Mouse (Mus musculus) cerebellum, adult 11 months (tissue): Measurements from ENCODE around the gene Prss57.

Source experiments
- DNase-seq: peaks from one replicate; pipeline ENCODE4 v3.0.0; 2022

Gene Prss57

DNA sequence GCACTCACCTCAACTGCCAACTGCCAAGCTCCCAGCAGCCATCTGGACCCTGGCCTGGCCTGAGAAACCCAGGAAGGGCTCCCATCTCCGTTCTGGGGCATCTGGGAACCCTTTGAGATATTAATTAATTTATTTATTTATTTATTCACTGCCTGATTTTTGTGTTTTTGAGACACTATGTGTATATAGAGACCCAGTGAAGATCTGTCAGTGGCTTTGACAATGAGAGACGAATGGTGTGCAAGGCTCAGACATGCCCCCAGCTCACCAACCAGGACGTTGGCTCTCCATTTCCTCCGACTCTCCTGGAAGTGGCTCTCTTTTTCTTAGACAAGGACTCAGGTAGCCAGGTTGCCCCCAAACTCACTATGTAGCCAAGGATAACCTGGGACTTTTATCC is at the start of gene Prss57:
Gene Prss57 (minus strand): TSS at position 101 of the 400 bp plus-strand sequence.
- no peak for DNase-seq

DNA sequence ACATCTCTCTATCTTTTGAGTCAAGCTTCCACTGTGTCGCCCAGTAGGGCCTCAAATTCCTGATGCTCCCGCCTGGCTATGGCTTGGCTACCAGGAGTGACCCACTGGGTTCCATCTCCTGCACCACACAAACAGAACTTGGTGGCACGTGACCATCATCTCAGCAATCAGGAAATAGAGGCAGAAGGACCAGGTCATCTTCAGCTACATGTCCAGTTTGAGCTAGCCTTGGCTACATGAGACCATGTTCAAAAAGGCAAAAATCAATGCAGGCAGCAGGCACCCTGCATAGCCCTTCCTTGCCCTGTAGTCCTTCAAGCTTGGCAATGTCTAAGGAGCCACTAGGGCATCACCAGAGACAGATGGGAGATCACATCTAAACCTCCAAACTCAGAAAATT is 49.3 kb upstream of the Prss57 start:
- DNase-seq: no peak

DNA sequence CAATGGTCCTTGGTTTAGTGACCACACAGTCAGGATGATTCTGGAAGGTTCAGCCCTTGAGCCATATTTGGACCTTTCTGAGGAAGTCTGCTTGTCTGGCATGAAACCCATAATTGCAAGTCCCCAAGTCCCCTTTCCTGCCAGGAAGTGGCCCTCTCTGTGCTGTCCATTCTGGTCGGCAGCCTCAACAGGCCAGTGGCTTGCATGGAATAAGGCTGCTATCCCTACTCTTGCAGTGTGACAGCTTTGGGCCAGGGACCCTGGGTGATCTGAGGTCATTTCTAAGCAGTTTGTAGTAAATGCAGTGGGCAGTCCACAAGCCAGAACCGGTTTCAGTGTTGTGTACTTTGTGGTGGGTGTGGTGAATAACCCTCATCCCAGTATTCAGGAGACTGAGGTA is 47.4 kb upstream of the Prss57 start:
- DNase-seq: no peak

DNA sequence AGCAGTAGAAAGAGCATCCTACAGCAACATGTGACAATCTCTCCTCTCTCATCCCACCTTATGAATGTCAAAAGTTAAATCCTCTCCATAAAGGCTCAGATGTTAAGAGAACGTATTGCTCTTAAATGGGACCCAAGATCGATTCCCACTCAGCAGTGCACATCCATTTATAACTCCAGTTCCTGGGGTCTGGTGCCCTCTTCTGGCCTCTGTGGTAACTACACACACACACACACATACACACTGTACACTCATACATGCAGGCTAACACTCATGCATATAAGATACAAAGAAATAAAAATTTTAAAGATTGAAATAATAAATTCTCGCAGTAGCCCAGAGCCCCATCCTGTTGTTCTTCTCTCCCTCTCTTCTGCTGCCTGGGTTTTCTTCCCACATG is 46.2 kb upstream of the Prss57 start:
- DNase-seq: no peak

DNA sequence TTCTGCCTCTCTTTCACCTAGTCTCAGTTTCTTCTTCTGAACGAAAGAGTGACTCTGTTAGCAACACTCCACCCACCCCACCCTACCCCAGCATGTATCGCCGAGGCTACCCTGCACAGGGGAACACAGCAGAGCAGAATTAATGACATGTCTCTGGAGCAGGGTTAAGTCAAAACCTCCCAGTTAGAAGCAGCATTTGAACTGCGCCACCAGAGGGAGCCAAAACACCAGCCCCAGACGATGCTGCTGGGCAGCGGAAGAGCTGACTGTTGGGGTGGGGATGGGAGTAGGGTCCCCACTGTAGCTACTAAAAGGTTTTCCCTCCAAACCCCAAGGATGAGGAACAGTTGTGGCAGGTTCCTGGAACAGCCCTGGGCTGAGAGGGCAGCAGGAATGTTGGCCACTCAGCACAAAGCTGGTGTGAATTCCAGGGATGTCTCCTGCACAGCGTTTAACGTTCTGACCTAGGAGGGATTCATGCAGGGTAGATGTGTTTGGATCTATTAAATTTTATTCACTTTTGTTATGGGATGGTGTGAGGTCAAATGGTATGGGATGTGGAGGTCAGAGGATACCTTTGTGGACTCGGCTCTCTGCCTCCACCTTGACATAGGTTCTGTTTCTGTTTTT is 44.1 kb upstream of the Prss57 start:
- DNase-seq: peak; percentile 72

DNA sequence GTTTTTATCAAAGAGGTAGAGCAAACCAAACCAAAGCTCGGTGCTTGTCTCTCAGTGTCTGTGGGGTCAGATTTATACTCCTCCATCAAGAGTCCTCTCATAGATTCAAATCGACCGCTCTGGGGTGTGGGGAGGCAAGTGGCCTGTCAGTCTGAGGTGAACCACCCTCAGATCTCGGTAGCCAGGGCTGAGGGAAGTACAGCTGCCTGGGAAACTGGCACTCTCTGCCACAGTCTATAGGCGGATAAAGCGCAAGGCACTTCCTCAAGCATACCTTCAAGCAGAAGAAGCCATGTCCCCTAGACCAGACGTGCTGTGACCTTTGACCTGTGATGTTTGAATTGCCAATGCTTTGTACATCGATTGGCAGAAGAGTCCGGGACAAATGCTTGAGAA is 42.0 kb upstream of the Prss57 start:
- DNase-seq: no peak

DNA sequence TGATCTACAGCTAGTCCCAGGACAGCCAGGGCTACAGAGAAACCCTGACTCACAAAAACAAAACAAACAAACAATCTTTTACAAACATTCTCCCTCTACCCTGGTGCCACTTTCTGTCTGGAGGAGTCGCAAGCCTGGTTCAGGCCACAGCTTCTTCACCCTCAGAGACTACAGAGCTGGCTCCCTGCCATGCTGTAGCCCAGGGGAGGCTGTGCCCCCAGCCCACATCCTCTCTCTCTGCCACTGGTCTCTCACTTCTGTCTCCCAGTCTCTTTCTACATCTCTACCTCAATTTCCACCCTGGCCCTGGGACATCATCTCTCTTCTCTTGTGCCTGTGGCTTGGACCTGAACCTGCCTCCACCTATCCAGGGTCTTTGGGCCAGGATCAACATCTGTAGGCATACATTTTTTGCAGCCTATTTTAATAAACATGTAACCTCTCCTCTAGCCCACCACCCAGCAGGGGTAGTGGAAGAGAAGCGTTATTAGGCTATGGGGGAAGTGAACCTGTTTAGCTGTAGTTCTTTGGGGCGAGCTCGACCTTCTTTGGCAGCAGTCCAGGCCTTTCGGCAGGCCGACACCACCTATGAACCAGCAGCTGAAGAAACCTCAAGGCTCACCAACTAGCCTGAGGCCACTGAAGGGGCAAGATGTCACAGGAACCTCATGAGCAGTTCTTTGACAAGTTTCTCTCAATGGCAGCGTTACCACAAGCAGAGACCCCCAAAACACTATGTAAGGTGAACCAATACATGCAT is 41.4 kb upstream of the Prss57 start:
- DNase-seq: no peak

DNA sequence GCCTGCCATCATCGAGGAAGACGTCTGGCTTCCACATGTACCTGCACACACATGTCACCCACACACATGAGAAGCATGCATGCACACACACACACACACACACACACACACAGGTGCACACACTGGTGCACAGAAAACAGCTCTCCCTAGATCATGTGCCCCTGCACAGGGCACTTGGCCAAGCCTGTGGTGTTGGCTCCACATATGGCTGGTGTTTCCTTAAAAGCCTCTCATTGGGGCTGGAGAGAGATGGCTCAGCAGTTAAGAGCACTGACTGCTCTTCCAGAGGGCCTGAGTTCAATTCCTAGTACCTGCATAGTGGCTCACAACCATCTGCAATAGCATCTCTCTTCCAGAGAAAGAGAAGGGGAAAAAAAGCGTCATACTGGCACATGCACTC is 40.8 kb upstream of the Prss57 start:
- no peak for DNase-seq

DNA sequence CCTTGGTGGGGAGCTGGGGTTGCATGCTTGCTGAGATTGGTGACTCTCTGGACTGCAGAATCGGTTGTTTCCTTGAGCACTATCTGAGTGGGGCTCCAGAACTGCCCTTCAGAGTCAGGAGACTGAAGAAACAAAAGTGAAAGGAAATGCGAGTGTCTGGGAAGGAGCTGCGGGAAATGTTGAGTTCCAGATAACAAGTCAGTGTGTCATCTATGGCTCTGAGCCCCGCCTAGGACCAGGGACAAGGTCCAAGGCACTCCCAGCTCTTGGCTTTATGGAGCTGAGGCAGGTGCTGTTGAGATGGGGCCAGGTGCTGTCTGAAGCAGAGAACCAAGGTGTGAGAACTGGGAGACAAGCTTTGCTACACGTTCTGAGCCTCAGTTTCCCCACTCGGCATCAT is 33.7 kb upstream of the Prss57 start:
- no peak for DNase-seq

DNA sequence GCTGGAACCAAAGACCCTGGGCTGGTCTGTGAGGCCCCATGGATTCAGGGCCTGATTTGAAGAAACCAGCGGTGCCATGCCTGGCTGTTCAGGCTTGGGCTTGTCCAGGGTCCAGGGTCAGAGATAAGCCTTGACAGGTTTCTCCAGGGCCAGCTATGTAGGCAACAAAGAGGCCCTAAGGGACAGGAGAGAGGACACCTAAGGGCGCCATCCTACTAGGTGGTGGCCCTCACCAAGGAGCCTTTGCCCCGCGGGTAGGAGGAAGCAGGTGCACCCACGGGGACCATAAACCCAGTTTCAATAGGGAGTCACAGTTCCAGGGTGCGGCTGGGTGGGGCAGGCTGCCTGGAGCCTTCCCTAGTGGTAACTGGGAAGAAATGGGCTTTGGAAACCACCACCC is 32.2 kb upstream of the Prss57 start:
- no peak for DNase-seq

DNA sequence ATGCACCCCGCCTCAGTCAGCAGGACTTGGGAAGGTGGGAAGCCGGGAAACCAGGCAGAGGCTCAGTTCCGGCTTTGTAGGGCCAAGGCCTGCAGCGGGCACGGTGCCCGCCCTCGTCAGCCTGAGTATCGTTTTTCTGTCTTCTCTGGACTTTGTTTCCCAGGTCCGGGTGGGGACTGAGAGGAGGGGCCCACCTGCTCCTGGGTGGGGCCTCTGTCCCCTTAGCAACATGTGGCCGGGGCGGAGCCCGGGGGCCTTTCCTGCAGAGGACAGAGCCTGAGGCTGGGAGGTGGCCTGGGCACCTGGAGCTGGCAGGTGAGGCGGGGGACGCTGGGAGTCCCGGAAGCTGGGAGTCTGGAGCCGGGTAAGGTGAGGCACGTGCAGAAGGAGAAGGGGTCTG is 31.6 kb upstream of the Prss57 start:
- DNase-seq: no peak

DNA sequence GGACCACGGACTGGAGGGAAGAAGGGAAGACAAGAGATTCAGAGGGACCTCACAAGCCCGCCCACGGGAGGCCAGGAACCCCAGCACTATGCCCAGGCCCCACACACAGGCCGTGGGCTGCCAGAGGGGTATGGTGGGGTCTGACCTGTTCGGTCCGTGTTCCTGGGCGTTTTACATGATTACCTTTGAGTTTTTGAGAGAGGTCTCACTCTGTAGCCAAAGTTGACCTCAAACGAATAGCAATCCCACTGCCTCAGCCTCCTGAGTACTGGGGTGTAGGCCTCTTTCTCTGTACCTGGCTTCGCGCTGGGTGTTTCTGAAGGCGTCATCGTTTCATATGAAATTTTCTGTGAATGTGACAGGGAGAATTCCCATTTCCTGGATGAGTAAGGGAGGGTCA is 31.0 kb upstream of the Prss57 start:
- DNase-seq: no peak

DNA sequence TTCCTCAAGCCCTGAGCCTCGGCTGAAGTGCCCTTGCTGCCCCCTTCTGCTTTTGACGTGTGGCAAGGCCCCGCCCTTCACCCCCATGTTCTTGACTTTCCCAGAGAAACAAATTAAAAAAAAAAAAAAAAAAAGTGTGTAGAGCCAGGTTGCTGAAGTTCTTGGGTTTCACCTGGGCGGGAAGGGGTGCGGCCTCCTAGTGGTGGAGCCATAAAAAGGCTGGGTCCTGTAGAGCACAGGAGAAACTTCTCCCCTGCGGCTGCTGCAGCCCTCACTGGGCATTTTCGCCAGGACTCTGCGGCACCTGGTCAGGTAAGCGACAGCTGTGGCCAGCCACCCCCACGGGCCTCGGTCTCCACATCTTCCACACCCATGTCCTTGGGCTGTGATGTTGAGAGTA is 30.0 kb upstream of the Prss57 start, which contains the start of gene Misp:
Gene Misp (plus strand): TSS at position 208 of the 400 bp plus-strand sequence.
- no peak for DNase-seq

DNA sequence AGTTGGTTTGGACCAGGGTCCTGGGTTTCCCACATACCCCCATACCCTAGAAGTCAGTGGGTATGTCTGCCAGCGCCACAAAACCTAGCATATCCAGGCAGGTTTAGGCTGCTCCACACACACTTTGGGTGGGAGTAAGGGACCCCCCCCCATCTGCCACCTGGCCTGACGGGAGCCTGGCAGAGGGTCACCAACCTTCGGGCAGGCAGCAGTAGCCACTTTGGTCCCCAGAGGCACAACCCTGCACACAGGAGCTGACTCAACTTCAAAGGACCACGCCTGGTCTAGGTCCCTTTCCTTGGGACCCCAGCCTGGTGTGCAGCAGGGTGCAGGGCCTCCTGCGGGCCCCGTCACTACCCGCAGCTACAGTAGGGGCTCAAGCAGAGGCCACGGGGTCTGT is 29.5 kb upstream of the Prss57 start:
- DNase-seq: no peak

DNA sequence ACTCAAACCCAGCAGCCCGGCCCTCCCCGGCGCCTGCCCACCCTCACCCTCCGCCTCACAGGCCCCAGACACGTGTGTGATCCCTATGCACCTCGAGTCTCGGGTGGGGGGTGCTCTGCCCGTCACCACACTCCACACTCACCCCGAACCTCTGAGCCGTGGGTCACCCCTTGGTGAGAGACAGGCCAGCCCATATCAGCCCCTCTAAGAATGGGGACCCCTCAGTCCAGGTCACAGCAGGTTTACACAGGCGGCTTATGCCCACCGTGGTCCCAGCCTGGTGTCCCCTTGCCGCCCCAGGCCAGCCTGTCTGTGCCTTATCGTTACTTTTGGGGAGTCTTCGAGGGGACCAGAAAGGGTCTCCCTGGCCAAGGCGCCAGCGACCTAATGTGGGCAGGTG is 28.8 kb upstream of the Prss57 start:
- DNase-seq: no peak

DNA sequence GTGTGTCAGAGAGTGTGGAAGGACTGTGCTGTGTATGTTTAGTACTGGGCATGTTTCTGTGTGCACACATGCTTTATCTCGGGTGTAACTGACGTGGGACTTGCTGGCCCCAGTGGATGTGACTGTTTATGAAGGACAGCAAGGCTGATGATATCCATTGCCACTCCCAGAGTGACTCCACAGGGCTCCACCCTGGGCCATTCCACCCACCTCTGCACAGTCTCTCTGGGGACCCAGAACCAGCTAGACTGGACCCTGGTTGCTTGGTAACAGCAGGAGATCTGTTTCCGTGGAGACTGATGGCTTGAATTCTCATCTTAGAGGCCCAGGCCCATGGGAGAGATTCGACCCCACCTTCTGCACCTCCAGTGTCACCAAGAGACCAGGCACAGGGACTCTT is 27.5 kb upstream of the Prss57 start:
- DNase-seq: no peak

DNA sequence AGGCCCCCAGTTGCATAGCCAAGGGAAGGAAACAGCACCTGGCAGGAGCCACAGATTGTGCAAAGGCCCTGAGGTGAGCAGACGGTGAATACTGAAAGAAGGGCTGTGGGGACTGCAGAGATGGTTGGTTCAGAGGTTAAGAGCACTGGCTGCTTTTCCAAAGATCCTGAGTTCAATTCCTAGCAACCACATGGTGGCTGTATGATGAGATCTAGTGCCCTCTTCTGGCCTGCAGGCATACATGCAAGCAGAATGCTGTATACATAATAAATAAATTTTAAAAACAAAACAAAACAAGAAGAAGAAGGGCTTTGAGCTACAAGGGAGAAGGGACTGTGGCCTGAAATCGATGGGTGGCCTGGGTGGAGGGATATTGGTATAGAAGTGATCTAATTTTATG is 26.4 kb upstream of the Prss57 start:
- no peak for DNase-seq

DNA sequence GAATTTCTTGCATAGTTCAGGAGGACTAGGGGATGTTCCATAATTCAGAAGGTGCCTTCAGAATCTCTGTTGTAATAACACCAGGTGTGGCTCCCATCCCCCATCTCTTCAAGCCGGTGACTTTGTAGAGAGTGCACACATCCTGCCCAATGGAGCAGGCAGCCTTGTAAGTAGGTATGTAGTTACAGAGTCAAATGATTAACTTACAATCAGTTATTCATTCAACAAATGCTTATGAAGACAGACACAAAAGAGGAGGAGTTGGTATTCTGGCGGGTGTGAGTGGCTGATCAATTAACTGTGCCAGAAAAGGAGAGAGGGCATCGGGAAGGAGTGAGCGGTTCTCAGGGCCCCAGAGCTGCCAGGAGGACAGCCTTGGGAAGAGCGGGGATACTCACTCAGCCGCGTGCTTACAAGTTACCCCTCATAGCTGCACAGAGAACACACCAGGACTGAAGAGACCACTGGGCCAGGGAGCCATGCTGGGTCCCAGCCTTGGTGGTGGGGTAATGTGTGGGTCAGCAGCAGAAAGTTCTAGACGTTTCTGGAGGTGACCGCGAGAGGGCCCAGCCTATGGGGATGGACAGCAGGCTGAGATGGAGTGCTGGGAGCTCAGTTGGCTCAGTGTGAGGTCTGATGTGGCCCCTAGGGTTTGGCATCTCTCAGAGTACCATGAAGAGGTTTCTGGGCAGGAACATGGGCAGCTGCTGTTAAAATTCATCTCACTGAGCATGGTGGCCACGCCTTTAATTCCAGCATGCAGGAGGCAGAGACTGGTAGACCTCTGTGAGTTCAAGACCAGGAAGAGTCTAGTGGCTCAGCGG is 25.1 kb upstream of the Prss57 start:
- no peak for DNase-seq

DNA sequence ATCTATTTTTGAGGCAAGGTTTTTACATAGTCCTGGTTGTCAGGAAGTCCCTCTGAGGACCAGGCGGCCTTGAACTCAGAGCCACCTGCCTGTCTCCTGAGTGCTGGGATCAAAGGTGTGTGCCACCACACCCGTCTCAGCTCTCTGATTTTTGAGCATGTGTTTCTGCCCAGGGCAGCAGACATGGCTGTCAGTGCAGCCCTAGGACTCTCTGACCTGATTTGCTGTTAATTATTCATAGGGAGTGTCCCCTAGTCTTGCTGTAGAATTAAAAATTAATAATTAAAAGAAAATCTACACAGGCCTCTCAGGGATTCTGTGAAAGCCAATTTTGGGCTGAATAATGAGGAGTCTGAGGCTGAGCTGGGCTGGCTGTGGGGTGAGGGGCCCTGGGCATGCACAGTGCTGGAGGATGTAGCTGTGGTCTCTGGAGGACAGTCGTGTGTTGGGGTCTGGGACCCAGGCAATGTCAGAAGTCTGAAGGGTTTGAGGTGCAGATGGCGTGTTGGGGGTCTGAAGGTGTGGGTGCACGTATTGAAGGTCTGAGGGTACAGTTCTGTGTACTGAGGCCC is 23.6 kb upstream of the Prss57 start:
- no peak for DNase-seq

DNA sequence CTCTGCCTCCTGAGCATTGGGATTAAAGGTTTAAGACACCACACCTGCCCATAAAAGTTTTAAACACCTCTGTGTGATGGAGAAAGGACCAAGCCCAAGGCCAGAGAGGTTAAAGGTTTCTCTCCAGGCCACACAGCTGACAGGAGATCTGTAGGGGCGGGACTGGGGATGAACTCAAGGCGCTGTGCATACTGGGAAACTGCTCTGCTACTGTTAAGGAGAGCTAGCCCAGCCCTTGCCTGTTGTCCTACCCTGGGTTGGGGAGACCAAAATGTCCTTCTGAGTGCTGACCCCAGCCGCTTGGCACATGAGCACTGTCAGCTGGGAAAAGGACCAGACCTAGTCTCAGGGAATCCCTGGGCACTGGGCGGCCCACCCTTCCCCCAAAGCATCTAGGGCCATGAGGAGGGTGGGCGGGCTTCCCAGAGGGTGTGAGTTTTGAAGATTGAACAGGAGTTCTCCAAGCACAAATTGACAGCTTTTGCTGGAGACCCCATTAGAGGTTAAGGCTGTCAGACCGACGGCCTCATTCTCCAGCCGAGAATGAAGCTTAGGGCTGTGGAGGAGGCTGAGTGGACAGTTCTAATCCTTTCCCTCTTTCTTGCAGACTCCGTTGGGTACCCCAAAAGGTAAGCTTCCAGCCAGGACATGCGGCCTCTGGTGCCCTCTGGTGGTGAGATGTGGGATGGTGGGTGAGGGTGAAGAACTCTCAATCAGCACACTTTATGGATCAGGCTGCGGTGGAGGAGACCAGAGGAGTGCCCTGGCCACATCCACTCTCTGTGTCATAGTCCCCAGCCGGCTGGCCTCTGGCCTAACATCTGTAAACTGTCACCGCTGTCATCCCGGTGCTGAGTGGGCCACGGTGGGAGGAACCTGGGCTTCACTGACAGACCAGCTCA is 21.2 kb upstream of the Prss57 start:
- peak; percentile 84 for DNase-seq

DNA sequence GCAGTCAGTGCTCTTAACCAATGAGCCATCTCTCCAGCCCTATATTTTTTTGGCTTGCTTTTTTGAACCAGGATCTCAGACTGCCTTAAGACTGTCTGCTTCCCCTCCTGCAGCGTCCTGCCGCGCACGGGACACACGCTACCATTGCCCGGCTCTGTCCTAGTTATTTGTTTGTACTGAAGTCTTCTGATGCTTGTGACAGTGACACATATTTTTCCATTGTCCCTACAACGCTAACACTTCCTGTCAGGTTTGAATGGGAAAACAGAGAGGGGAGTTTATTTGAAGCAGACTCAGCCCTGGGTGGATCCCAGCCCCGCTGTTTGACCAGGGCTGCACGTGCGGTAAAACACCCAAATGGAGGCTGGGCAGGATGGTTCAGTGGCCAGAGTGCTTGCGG is 18.0 kb upstream of the Prss57 start:
- DNase-seq: no peak

DNA sequence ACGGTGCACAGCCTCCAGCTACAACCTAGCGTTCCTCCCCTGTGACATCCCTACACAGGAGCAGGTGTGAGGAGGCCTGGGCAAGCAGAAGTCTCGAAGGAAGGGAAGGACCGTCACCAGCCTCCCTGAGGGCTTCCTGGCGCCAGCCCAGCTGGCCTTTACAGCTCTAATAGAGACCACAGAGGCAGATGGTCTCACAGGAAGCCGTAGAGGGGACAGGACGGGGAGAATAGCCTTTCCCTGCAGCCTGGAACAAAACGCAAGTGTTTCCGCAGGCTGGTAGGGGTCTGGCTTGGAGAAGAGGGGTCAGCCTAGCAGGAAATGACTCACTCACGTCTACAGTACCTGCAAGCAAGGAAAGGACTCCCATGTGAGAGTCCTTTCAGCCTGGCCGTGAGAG is 17.1 kb upstream of the Prss57 start:
- DNase-seq: no peak

DNA sequence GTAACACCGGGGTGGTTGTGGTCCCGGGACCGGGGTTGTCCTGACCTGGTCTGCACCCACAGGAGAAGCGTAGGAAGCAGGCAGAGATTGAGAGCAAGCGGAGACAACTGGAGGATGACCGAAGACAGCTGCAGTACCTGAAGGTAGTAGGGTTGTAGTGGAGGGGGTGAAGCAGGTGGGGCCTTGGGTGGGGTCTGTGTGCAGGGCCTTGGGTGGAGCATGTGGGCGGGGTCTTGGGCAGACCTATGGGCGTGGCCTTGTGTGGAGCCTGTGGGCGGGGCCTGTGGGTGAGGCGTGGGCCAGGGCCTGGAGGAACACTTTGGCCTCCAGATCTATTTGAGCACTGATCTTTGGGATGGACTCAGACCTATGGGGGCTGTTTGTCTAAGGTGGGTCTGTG is 16.2 kb upstream of the Prss57 start:
- no peak for DNase-seq
